Mouse (Mus musculus) cerebellum, adult 11-12 months (tissue): ENCODE data around the gene Mvb12b.
A peak's percentile ranks its signal among the peaks of the same experiment; 100 is the strongest.

ENCODE experiments used
- DNase-seq: peaks from one replicate; pipeline ENCODE4 v3.0.0; 2022

The Mvb12b gene

DNA sequence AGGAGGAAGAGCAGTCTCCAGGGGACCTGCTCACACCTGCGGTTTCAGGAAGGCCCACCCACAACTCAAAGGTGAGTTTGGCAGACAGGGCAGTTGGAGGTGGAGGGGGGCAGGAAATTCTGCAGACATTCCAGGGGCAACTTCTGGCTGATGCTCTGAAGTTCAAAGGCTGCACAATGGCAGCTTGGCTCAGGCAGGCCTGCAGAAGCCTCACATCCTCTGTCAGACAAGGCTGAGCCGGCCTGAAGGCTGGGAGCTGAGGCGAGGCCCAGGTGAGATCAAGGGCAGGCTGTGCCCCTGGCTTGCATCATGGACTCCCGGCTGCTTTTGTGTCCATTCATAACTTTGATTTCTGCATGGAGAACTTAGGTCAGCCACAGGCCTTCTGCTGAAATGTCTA, 41.1 kb downstream of the Mvb12b start:
- no peak for DNase-seq

DNA sequence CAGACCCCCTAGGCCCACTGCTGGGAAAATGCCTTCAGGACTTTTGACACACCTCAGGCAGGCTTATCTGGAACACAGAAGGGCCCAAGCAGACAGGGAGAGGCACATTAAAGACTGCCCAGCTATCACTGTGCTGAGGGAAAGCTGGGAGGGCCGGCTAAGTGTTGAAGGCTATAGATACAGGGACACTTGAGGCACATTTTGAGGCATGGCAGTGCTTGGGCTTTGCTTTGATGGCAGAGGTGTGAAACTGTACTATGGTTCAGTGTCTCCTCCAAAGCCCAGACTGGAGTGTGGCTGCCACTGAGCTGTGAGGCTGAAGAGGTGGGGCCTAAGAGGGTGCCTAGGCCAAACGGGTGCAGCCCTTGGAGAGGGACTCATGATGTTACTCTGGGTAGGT, 44.1 kb downstream of the Mvb12b start:
- no peak for DNase-seq

DNA sequence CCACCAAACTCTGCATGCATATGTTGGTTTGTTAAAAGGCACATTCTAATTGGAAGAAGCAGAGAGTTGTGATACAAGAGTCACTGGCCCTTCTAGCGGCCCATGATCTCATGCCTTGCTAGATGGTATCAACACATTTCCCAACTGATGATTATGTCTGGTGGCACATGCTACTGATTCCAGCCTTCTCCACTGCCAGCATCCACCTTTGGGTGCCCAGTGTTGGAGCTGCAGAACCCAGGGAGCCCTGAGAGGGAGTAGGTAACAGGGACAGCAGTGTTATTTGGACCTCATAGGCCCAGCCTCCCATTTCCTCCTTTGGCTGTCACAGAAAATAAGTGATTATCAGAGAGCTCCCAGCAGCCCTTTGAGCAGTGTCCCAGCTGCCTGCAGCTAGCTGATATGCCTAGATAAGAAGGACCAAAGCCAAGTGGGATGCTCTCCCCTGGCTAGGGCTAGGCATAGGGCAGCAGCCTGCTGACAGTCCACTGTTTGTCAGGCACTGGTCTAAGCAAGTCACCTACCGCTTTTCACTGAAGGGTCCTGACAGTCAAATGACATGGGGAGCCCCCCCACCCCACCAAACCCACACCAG, 44.7 kb downstream of the Mvb12b start:
- DNase-seq: no peak

DNA sequence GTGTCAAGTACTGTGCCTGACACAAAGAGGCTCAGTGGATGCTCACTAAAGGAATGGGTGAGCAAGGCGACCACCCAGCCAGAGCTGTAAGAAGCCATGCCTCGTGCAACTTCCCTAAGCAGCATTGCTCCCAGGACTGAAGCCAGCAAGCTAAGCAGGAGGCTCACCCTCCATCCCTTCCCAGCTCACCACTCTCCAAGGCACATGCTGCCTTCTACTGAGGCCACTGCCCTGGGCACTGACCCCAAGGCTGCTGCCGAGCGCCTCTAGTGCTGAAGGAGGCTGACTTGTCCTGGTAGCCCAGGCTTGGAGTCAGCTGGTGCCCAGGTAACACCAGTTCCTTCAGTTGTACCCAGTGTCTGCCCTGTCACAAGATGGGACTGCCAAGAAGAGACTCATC, 45.8 kb downstream of the Mvb12b start:
- DNase-seq: no peak

DNA sequence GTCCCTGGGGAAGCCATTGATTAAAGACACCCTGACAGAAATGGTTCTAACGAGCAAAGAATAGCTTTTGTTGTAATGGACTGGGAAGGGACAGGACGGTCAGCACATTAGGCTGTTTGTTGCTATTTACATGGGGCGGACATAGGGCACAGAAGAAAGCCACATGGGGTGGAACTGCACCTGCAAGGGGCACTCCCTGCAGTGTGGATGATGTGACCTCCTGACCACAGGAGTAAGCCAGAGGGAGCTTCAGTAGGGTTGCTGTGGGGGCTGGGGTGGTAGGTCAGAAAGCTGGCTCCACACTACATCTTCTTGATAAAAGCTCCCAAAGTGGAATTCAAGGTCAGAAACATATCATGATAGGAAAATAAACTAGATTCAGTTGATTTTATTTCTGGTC, 47.3 kb downstream of the Mvb12b start:
- no peak for DNase-seq

DNA sequence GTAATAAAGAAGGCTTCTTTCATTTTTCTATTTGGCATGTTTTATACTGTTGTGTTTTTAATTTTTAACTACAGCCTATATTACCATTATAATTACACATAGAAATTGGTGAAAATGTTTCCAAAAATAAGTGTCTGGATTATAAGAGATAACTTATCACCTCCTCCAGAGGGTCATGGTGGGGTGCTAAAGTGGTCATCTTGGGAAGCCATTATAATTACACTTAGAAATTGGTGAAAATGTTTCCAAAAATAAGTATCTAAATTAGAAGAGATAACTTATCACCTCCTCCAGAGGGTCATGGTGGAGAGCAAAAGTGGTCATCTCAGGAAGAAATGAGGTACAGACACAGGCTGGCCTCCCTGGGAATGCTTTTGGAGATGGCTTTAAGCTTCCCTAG, 48.5 kb downstream of the Mvb12b start:
- DNase-seq: no peak

DNA sequence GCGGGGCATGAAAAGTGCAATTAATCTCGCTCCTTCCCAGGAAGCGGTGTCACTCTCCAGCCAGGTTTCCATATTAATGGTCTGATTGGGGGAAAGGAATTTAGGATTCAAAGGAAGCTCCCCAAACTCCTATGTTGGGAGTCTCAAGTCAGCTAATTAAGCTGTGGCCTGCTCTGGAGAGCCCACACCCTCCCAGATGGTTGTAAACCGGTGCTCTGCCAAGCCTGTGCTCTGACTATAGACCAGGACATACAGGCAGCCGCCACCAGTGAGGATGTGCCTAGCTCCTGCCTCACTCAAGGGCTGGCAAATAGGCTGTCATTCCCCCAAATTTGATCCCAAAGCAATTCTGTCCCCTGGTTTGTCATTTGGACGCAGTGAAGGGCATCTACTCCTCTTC, 50.4 kb downstream of the Mvb12b start:
- no peak for DNase-seq

DNA sequence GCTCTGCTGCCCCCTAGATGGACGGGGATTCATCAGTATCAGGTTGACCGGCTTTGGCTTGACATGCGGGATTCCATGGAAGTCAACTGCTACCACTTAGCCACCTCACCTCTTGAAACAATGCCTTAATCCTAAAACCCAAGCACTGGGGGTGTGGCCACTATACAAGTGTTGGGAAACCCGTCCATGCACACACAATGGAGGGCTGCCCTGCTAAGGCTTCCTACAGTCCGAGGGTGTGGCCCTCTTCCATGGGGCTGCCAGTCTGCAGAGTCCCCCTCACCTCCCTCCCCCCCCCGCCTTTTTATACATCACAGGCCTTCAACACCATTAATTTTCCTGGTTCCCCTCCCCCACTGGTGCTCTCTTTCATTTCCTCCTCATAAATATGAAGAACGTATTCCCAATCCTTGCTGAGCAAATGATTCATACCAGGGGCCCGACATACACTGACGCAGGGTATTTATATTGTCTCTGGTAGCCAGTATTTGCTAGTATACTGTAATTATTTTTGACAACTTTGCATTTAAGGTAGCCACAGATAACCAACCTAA, 51.0 kb downstream of the Mvb12b start:
- DNase-seq: no peak

DNA sequence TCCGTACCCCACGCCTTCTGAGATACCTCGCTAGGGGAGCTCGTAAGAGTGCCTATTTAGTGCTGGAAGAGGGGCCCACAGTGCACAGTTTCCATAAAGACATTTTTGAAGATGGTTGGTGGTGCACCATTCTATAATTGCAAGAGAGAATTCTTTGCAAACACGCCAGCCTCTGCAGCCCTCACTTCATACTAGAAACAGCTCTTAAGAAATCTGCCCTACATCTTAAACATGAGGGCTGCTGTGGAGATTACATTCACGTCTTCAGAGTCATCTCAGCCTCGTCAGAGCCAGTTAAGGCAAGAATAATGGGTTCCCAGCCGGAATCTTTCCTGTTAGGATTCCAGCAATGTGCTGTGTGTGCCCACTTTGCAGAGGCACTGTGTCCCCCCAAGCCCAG, 52.7 kb downstream of the Mvb12b start:
- no peak for DNase-seq

DNA sequence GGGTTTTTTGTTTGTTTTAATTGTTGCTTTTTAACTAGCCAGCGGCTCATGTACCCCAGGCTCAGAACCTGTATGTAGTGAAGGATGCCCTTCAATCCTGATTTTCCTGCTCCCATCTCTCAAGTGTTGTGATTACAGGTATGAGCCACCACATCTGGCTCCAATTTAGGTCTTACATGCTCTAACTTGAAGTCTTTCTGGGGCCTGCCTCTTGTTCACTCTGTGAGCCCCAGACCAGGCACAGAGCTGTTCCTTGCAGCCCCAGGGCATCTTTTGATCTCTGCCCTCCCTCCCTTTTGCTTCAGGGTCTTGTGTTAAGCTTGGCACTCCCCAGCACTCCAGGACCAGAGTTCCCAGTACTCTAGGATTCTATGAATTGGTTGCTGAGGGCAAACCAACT, 53.8 kb downstream of the Mvb12b start:
- no peak for DNase-seq

DNA sequence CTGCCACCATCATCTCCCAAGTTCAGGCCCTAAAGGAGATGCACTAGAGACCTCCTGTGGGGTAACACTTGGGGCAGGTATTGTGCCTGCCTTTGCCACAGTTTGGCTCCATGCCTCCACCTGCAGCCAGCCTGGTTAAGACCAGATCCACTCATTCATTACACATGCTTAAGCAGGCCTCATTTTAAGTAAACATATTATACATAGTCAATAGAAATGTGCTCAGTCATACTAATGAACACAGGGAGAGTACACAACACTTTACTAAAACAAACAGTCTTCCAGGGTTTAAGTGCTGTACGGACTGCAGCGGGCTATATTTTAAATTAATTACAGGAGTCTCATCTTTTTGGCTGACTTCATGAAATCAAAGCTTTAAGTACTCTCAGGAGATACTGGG, 57.9 kb downstream of the Mvb12b start:
- no peak for DNase-seq

DNA sequence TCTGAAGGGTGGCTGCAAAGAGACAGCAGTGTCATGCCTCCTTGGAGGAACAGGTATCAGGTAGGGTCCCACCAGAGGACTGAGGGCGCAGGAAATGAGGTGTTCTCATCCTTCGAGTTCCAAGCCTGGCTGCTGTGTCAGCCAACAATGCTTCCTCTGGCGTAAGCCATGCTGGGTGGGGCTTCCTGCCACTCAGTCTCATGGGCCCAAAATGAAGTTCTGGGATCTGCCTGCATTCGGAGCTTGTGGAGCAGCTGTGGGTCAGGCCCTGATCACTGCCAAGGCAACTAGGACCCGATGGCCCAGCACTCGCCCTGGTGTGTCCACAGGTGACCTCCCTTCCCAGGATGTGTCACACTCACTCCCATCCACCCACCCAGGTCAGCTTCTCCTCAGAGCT, 61.0 kb downstream of the Mvb12b start:
- no peak for DNase-seq

DNA sequence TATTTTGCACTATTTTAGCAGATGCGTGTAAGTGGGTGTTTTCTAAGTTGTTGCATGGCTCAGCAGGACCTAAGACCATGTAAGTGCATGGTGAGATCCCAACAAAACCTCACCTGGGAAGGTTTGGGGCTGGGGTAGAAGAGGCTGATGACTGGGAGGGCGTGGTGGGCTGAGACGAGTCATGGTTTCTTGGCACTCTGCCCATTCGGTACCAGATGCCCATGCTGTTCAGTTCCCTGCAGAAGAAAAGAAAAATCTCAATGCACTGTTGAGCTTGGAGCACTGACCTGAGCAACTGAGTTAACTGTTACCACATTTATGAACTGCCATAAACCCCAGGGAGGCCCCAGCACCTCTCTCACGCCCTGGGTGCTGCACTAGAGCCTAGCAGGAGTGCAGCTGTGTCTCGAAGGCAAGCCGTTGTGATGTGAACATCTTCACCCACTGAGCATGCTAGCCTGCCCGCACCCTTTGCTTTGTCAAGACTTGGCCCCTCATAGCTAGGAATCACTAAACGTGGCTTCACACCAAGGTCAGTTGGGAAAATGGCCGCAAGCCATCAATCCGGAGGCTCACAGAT, 62.7 kb downstream of the Mvb12b start:
- no peak for DNase-seq

DNA sequence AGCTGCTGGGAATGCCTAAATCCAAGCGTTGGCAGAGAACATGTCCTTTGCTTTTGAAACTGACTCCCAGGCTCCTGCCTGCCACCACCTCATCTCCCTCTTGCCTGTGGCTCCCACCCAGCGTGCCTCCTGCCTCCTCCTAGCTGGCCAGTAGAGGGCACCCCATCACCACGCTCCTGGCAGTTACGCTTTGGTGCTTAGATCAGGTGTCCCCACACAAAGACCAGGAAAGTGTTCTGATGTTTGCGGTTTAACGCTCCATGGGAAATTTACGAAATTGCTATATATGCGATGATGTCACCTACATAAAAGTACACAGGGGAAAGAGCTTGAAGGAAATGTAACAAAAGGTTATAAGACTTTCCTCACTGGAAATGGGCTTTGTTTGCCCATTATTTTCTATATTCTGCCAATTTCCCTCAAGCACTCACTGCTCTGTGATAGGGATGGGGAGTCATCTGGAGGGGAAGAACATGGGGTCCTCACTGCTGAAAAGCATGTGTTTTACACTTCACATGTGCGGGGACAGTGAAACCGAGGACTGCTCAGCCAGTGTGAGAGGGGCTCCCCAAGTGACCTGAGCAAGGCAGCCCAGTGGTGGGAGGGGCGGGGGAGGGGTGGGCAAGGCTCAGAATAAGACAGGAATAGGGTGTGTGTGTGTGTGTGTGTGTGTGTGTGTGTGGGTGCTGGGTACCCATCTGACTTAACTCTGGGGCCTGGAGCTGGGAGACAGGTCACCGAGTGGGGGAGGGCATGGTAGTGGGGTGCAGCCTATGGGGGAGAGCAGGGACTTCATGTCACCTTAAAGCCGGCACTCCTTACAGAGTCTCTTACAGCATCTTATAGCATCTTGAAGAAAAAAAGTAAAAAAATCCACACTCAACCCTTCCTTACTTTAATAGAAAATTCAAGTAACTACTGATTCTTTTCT, 65.8 kb downstream of the Mvb12b start:
- DNase-seq: peak; percentile 87

DNA sequence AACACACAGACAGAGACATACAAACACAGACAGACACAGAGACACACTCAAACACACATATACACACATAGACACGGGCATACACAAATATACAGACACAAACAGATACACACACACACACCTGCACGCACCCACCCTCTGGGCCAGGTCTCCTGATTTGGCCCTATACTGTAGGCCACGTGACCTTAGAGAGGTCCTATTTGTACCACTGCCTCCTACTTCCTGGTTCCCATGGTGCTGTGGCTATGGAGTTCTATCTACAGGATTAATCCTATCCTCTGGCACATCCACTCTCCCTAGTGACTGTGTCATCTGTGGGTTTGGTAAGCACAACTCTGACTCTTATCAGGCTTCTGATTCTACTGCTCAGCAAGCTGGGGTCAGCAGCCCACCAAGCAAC, 67.3 kb downstream of the Mvb12b start:
- peak; percentile 52 for DNase-seq

DNA sequence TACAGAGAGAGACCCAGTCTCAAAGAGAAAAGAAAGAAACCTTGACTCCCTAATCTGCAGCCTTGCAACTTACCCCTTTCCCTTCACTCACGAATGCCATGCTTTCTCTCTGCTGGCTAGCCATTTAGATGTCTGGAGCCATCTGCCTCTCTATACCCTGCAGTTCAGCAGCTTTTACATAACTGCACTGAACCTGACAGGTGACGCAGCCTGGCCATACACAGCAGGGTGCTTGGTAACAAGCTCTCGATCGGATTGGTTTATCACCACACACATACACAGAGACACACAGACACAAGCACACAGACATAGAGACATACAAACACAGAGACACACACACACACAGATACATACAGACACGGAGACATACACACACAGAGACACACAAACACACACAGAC, 67.7 kb downstream of the Mvb12b start:
- DNase-seq: peak; percentile 89

DNA sequence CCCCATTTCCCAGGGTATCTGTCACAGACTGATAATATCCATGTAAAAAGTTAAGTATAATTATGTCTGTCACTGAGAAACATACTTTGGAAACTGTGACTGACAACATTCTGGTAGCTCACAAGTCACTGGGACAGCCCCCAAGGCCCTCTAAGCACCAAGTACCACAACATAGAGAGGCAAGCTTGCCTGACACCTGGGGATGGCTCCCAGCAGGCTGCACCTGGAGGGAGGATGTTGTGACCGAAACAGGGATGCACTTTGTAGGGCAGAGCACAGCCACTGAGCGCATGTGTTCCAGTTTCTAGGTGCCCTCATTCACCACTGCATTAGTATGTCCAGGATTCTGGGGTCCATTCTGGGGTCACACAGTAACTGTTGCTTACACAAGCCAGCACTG, 69.4 kb downstream of the Mvb12b start:
- no peak for DNase-seq

DNA sequence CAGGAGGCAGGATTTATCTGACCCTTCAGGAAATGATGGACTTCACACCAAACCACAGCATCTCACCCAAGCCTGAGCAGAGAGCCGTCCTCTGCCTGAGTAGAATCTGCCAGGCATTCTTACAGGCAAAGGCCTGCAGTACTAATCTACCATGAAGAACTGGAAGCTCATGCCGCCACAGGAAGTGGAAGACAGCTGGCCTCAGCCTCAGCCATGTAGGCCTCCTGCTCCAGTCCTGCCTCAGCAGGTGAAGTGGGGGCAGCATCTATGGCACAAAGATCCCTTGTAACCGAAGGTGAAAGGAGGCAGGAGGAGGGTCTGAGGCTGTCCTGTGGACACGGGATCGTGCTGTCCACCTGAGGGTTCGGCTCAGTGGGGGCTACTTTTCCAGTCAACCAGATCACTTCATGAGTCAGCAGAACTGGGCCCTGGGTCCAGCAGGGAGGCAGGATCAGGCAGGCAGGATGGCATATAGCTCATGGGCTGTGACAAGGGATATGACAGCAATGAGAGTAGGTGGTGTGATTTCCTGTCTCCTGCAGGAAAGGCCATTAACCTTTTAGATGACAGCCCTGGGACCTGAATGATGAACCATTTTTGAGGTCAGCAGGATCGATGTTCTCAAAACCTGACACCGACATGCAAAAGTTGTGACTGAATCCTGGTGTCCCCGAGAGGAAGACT, 69.9 kb downstream of the Mvb12b start:
- peak; percentile 51 for DNase-seq

DNA sequence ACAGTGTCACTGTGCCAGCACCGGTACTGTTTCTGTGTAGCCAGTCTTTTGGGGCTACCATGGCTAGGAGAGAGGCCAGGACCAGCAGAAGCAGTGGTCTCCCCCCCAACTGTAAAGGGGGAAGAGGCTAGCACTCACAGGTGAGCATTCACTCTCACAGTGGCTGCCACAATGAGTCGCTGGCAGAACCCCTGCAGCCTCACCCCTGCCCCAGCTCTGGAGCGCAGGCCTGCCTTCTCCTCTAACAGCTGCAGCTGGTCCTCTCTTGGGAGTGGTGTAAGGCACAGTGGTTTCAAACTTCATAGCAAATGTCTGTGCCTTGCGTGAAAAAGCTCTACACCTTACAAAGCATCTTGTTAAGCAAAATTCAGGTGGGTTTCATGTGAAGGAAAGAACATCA, 70.7 kb downstream of the Mvb12b start:
- DNase-seq: no peak

DNA sequence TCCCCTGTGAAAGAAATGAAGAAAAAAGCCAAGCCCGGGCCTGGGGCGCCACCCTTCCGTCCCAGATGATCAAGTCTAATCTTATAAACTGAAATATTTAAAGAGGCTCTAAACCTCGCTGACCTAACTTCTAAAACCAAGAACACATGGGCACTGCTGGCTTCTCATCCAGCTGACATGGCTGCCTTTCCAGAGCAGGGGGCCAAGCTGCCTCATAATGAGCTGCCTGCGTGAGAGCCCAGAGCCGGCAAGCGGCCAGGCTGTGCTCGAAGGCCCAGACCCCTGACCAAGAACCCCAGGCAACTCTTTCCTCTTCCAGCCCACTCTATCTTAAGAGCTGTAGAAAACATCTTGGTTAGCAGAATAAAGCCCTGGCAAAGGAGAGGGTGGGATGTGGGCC, 73.2 kb downstream of the Mvb12b start:
- DNase-seq: no peak

DNA sequence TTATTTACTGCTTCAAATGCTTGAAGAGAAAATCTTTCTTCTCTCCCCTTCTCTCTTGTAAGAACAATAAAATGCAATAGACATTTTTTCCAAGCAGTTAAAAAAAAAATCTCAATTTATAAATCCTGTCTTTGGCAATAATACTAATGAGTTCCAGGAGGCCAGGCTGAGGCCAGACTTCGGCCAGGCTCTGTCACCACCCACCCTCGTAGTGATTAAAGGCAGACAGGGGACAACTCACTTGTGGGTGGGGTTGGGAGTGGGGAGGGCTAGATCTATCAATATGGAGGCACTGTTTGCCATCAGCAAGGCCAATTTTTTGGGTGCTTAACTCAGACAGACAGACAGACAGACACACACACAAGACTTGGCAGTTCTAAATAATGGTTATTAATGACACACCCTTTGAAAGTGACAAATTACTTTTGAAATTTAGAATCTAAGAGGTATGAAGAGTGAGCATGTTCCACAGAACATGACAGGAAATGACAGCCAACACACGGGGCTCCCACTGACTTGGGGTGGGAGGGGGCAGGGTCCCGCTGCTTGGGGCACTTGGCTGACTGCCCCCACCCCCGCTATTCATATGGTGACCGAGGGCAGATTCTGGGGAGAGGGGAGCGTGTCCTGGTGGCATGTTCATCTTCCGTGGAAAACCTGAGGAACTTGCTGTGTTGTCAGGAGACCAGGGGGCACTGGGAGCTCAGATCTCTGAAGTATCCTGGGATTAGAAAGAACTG, 74.1 kb downstream of the Mvb12b start:
- no peak for DNase-seq

DNA sequence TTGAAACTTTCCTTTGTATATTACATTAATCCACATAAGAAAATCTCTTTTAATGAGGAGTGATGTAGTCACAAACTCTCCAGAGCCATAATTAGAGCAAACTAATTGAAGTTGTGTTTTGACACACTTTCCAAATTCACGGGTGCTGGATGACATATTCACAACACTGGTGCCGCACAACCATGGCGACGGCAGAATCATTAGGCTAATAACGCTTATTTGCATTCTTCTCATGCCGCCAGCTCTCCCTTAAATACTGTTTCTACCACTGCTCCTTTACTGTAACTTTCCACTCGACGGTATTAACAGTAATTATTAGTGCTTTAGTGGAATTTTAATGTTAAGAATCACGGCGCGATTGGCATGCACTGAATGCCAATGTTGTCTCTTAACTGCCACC, 74.8 kb downstream of the Mvb12b start:
- no peak for DNase-seq
